Mouse (Mus musculus): Measurements from ENCODE around the gene Scgb1b30. TPM values are rescaled to one million over a fixed set of nuclear protein-coding genes. Genes with fewer than 3 reads are reported as not detected.
"Not testable (repeated sequence)": the region's sequence is repeated elsewhere in the genome, so short reads cannot be mapped to it uniquely, and the experiment has no call there.

Gene Scgb1b30
- not detected for total RNA-seq (2021)

DNA sequence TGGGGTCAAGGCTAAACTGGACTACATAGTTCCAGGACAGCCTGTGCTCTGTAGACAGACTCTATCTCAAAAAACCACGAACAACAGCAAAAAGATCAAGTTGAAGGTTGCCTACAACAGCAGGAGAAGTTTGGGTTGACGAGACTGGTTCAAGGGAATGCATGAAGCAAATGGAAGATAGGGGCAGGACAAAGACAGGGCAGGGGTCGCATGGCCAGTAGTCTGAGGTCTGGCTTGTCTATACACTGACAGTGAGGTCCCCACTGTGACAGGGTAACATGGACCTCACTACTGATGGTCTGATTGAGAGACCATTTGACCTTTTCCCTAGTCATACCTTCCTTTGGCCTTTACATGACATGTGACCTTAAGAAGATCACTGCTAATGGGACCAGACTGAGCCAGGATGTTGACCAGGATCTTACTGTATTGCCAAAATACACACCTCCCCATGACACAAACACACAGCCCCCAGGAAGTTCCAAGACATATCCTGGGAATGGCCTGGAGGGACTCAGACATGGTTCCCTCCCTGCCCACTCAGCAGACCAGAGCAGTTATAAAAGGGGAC, at the start of gene Scgb1b30:
Gene Scgb1b30 (plus strand): TSS at position 521 of the 571 bp plus-strand sequence.
- no peak for DNase-seq

DNA sequence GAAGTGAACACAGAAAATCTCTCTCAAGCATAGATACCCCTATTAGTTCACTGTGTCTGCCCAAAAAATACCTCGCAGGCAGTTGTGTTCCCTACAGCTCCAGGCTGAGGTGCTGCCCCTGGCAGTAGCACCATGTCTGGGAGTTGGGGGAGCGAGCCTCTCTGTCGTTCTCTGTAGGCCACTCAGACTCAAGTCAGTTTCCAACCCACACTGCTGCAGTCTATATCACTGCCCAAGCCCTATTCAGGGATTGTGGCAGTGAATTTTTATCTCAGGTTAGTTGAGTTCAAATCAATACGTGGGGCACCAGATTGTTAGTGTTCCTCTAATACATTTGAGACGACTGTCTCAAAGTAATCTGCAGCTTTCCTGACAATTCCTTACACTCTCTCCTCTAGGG, 27.1 kb upstream of the Scgb1b30 start:
- not testable (repeated sequence) for DNase-seq

DNA sequence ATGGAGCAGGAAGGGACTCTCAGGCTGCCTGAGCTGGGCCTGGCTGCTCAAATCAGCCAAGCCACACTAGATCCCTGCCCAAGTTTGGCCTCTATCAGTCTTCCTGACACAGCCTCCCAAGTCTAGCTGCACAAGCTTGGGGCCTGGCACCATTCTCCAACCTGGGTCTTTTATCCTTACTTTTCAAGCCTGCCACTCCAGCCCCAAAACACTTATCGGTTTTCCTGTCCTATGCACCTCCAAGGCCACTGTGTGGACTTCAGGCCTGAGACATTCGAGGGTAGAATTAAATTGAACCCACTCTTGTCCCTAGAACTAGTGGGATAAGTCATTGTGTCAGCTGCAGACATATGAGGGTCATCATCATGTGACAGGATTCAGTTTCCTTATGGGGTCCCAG, 4.8 kb downstream of the Scgb1b30 start:
- DNase-seq, result no peak

DNA sequence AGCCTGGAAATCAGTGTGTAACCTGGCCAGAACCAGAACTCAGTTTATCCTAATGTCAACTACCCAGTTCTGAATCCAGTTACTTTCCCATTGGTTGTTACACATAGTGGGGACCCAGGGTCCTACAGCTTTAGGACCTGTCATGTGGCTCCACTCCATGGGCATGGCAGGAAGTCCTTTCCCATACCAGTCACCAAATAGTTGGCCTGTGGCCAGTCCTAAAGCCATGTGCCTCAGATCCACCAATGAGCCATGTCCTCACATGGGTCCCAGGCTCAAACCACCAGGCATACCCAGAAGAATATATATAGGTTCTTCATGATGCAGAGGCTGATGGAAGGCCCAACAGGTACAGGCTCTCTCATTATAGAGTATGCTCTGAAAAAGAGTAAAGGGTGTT, 6.0 kb downstream of the Scgb1b30 start:
- no peak for DNase-seq

DNA sequence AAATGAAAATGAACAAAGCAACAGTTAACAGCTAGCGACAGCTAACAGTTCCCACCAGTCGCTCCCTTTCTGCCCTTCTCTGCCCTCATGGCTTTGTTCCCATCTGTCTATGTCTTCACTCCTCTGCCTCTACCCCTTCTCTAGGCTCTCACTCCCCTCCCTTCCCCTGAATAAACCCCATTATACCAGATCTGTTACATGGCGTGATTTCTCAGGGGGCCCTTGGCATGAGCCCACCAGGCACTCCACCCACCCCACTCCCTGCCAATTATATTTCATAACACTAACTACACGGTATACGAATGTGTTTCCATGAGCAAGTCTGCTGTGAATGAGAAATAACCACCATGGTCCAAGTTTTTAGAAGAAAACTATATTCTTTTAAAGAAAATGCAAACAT, 14.0 kb downstream of the Scgb1b30 start:
- DNase-seq, result no peak

DNA sequence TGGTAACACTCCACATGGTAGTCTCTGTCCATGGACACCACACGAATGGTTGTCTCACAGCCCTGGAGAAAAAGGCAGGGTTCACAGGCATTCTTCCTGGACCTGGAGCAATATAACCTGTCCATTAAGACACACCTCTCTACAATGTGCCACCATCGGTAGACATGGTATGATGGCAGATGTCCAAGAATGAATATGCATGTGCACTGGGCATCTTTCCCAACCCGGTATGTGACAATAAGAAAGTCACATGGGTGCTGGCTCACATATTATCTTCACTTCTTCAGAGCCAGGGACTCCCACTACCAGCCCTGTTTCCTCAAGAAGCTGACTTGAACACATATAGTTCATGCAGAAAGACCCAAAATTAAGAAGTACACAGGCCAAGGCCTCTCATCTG, 21.4 kb downstream of the Scgb1b30 start:
- no peak for DNase-seq

DNA sequence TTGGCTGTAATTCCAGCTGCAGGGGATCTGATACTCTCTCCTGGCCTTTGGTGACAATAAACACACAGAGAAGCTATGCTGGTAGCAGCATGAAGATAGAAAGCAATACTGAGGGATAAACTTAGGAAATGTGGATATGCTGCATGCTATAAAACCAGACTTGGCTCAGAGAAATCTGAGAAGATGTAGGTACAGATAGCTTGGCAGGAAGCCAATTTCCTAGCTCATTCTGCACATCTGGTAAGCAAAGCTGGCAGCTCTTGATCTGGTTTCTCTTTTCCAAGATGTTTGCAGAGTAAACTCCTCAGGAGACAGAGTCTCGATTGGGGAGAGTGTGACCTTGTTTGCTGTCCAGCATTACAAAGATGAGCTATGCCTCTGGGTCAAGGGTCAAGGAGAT, 25.4 kb downstream of the Scgb1b30 start:
- not testable (repeated sequence) for DNase-seq

DNA sequence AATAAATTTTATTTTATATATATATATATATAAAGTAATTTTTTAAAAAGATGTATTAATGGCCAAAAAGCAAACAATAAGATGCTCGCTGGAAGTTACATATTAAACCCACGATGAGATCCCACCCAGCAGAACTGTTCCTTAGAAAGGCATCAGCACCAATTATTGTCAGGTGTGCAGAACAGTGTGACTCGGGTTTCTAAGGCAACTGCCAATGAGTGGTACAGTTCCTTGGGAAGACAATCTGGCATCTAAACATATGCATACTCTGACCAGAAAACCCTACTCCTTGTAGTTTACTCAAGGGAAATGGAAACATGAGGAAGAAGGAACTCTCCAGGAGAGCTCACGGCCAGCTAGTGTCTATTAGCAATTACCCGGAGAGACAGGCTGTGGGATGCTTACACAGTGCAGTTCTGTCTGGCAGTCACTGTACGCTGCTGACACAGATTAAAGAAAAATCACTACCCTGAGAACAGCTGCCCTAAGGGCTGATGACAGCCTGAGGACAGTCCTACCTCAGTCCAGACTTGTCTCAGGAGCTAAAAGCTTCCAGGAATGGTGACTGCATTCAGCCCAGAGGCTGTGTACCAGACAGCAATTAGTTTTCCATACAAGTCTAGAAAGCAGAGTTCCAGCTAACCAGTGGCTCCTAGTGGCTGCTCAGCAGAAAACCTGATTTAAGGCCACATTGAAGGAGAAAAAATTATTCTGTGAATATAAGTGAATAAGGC, 27.9 kb downstream of the Scgb1b30 start:
- no peak for DNase-seq

DNA sequence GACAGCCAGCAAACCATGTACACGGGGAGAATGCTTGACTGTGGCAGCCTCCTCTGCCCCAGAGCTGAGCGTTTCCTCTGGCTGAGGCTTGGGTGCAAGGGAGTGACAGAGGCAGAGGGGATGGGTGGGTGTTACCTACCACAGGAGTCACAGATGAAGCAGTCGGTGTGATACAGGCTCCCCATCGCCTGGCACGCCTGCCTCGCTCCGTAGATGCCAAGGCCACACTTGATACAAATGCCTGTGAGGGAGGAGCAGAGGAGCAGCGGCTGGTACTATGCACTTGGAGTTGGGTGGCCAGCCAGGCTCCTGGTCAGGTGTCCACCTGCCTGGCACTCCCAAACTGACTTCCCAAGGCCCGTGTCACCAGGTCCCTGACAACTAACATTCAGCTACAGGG, 30.1 kb downstream of the Scgb1b30 start:
- DNase-seq, result no peak

DNA sequence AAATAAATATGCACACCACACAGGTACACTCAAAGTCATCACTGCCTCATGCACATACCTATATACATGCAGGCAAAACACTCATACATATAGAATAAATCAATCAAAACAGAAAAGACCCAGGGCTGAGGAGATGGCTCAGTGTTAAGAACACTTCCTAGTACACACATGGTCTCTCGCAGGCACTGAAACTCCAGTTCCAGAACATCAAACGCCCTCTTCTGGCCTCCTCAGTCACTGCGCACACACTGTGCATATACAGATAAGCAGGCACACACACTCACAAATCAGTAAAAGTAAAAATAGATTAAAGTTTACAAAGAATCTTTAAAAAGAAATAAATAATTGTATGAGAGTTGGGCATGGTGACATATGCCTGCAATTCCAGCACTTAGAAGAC, 31.1 kb downstream of the Scgb1b30 start:
- DNase-seq, result no peak

DNA sequence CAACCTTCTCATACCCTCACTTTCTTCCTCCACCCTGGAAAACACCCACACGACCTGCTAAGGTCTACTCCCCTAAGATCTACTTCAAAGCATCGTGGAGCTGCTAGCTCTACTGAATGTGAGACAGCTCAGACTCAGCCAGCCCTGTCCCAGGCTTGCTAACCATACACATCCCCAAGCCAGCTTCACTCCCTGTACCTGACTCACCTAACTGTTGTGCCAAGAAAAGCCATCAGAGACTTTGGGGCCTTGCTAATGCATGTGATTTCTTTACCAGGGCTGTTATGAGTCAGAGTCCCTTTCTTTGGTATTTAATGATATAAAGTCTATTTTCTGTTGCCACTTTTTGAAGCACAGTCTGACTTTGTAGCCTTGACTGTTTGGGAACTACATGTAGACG, 35.9 kb downstream of the Scgb1b30 start:
- DNase-seq, result no peak

DNA sequence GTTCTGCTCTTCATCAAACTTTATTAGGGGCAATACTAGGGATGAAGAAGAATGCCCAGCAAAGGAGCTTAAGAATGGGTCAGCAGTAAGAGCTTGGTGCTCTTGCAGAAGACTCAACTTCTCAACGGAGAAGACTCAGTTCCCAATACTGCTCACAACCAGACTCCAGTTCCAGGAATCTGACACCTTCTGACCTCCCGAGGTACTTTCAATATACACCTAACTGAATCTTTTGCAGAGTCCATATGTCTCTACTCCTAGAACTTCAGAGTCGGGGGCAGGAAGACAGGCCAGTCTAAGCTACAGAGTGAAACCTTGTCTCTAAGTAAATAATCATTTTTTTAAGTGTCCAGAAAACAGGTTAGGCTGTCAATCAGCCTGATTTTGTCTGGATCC, 36.7 kb downstream of the Scgb1b30 start:
- no peak for DNase-seq

DNA sequence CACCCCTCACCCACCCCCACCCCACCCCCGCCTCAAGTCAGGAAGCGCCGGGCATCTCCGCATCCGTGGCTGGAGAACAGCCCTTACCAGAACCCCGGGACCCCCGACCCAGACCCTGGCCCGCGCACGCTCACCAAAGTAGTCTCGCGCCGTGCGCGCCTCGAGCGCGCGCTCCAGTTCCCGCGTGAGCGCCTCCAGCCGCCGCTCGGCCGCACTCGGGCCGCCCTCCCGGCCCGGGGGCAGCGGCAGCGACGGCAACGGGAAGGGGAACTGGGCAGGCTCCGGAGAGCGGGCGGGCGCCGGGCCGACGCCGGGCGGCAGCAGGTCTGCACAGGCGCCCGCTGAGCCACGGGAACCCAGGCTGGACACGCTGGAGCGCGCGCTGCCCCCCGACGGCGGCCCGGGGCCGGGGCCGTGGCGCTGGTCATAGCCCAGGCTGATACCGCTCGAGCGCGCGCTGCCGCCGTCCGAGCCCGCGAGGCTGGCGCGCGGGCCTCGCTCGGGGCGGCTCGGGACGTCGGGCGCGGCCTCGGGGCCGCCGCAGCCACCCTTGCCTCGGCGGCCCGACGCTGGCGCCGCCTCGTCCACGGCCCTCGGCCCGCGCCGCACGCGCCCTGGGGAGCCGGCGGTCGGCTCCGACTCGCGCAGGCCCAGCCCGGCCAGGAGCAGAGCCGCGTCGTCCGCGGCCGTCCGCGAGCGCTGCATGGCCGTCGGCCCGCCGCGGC, 37.3 kb downstream of the Scgb1b30 start:
- peak; percentile 42 for DNase-seq

DNA sequence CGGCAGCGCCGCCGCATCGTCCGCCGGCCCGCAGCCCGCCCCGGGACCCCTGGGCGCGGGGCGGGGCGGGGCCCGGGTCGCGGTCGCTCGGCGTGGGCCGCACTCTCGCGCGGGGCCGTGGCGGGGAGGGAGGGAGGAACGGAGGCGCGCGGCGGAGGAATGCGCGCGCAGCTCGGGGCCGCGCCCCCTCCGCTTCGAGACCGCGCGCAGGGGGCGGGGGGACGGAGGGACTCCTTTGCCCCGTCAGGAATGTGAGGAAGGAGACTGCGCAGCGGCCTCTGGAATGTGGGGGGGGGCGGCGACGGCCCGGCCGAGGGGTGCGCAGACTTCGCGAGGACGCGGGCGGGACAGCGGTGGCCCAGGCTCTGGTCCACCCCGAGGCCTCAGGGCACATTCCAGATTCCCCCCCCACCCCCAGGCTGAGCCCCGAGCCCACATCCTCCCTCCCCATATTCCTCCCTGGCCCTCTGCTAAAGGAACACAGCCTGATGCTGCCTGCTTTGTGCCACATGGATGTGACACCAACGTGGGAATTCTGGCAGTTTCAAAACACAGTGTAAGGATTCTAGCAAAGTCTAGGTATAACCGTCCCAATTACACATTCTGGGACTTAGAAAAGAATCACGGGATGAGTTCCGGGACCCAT, 38.0 kb downstream of the Scgb1b30 start, which contains the start of gene Wtip:
Gene Wtip (minus strand): TSS at position 152 of the 646 bp plus-strand sequence.
- DNase-seq, result peak; percentile 91

DNA sequence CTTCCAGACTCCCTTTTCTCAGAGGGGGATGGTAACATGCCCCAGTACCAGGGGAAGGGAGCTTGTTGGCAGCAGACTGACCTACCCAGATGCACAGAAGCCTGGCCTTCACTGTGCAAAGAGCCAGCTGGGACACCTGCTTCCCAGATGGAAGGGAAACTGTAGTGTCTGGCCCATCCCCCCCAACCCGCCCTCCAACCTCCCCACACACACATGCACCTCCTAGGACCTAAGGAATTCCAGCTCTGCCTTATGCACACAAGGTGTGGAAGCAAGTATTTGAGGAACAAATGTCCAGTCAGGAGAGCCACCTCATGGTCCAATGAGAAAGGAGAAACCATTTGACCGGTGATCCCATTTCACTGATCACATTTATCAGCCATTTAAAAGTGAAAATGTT, 39.1 kb downstream of the Scgb1b30 start:
- DNase-seq, result no peak

DNA sequence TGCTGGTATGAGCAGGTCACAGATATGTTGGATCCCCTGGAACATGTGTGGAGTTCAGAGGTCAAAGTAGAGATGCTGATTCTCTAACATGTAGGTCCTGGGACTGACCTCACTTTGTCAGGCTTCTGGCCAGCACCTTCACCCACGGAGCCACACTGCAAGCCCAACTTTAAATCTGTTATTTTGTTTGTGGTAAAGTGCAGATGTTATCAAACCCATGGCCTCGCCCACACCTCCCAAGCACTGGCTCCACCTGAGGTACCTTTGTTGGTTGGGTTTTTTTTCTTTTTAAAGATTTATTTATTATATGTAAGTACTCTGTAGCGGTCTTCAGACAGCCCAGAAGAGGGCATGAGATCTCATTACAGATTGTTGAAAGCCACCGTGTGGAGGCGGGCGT, 44.3 kb downstream of the Scgb1b30 start:
- DNase-seq, result no peak

DNA sequence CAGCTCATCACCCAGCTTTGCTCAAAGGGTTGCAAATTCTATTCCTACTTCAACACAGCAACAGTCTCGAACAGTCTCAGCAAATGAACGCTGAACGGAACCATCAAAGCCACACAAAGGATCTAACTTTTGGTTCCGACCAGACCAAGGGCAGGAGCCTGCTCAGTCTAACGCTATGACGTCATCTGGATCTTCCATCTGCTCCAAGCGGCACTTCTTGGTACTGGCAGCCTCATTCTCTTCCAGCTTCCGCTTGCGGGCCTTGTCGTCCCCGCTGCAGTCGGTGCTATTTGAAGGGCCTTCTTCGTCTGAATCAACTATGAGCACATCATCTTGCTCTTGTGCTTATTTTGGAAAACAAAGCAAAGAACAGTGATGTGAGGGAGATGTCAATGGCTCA, 45.9 kb downstream of the Scgb1b30 start:
- DNase-seq, result no peak

DNA sequence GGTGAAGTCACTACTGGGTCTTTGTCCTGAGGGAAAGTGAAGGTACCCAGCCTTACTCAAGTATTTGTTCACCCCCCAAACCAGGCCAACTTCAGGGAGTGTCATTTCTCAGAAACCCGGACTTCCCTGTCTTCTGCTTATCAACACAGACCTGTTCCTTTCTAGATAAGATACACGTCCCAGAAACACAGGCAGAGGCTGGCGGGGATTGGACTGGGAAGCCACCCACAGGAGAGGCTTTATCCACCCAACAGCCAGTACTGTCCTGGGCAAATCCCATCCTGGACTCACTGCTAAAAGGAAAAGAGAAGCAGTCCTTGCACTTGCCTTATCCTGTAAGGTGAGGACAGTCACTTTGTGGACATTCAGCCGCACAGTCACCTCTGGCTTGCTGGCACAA, 52.0 kb downstream of the Scgb1b30 start:
- DNase-seq, result no peak

Other genes starting within 250 kb of the Scgb1b30 start
- gene Scgb2b26, start 150.4 kb upstream of the Scgb1b30 start, total RNA-seq (2021), result not detected
- not detected for gene Scgb2b27, start 81.5 kb upstream of the Scgb1b30 start, total RNA-seq (2021)
- gene Scgb1b27, start 73.9 kb upstream of the Scgb1b30 start, total RNA-seq (2021), result not detected
- gene Wtip, start 37.8 kb downstream of the Scgb1b30 start, total RNA-seq (2021), result 10 to 100 TPM; 32.0 to 34.8 TPM
- 10 to 100 TPM; 61.8 to 70.6 TPM for gene Uba2, start 74.2 kb downstream of the Scgb1b30 start, total RNA-seq (2021)
- gene Pdcd2l, start 101.2 kb downstream of the Scgb1b30 start, total RNA-seq (2021), result 10 to 100 TPM; 24.7 to 25.9 TPM
- gene Gpi1, start 134.9 kb downstream of the Scgb1b30 start, total RNA-seq (2021), result 100 to 1,000 TPM; 621 to 625 TPM
- gene Gm6096, start 155.6 kb downstream of the Scgb1b30 start, total RNA-seq (2021), result not detected
- 10 to 100 TPM; 85.5 to 89.9 TPM for gene 4931406P16Rik, start 218.1 kb downstream of the Scgb1b30 start, total RNA-seq (2021)